Mouse (Mus musculus): ENCODE data around the gene Olfr967.
"Not testable (repeated sequence)": the region's sequence is repeated elsewhere in the genome, so short reads cannot be mapped to it uniquely, and the experiment has no call there.

GRCm38 (mm10) chr9:39701123-39701522 lies 44.9 kb upstream of the Olfr967 start:
- TF ChIP-seq CTCF, POLR2A (IDR thresholded peaks at IDR 0.05; ENCODE audit: insufficient read depth, low read depth, low read length): not testable (repeated sequence)

Measured in olfactory bulb, adult 2 months (tissue).